9 mouse cellular contexts compared by ENCODE assay signal in the genomic region with DNA sequence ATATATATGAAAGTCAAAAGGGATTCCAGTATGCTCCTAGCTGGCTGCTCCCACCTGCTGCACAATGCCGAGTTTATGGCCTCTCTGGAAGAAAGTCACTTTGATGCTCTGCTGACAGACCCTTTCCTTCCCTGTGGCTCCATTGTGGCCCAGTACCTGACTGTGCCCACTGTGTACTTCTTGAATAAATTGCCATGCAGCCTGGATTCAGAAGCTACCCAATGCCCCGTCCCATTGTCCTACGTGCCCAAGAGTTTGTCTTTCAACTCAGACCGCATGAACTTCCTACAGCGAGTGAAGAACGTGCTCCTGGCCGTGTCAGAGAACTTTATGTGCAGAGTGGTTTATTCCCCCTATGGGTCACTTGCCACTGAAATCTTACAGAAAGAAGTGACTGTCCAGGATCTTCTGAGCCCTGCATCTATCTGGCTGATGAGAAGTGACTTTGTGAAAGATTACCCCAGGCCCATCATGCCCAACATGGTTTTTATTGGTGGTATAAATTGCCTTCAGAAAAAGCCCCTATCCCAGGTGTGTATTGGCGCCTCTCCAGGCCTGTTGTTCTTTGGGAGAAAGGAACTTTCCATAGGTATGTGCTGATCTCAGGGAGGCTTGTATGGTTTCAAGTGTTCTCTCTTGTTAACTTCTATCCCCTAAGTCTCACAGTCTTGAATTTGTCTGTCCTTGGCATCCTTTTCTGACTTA. TPM values are rescaled to one million over a fixed set of nuclear protein-coding genes. Genes with fewer than 3 reads are reported as not detected.
A peak's percentile ranks its signal among the peaks of the same experiment; 100 is the strongest.
DNase-seq lines count a peak whose midpoint lies in the region; ATAC-seq and TF ChIP-seq lines count a peak whose summit lies in the region.
"Had no signal": no experiment of that assay in that cellular context is flagged by ENCODE, and none has a peak within 500 bp of the region (broad histone marks: within the 10 kb centered on the region; RNA-seq: fewer than 3 reads in every experiment).

No protein-coding gene starts in this region.

- no peak overlapping the region for H3K4me3 ChIP-seq in limb, embryonic 10.5 days
- H3K4me3 ChIP-seq in stomach, postnatal 0 days (ENCODE audit: low read depth, low read length), result no peak overlapping the region
- H3K4me3 ChIP-seq: myocyte had no signal

- peaks cover 58% of the 10 kb centered on the region for H3K9me3 ChIP-seq in limb, embryonic 10.5 days (replicated peaks)
- peaks cover 30% of the 10 kb centered on the region for H3K9me3 ChIP-seq in stomach, postnatal 0 days (ENCODE audit: control insufficient read depth, low read length)

- no peaks in the 10 kb centered on the region for H3K4me1 ChIP-seq in limb, embryonic 10.5 days
- H3K4me1 ChIP-seq in stomach, postnatal 0 days (replicated peaks; ENCODE audit: control insufficient read depth, insufficient read depth), result no peaks in the 10 kb centered on the region

- H3K27ac ChIP-seq in limb, embryonic 10.5 days, result no peak overlapping the region
- H3K27ac ChIP-seq in stomach, postnatal 0 days (replicated peaks), result no peak overlapping the region

- H3K36me3 ChIP-seq in limb, embryonic 10.5 days, result no peaks in the 10 kb centered on the region
- no peaks in the 10 kb centered on the region for H3K36me3 ChIP-seq in stomach, postnatal 0 days (ENCODE audit: control insufficient read depth, insufficient read depth, low read length)

- ATAC-seq in stomach, postnatal 0 days (ENCODE audit: low FRiP score, low TSS enrichment), result 0 out of 2 replicates have a peak, but pooled peaks have one; percentile 3
- no peak for ATAC-seq in megakaryocyte-erythroid progenitor cell, adult 5-6 weeks (replicated peaks; ENCODE audit: low FRiP score, low TSS enrichment, poor library complexity, severe bottlenecking)

- no peak for TF ChIP-seq EP300 in stomach, postnatal 0 days (optimal IDR thresholded peaks at IDR 0.05)

- peak; percentile 8 for DNase-seq in embryo, embryonic 10.5 days (ENCODE audit: low spot score)
- DNase-seq in embryo, embryonic 10 days (ENCODE audit: low spot score), result no peak
- peak; percentile 6 for DNase-seq in retina, postnatal 1 day
- no peak for DNase-seq in retina, embryonic 14.5 days (ENCODE audit: low spot score)
- peak; percentile 44 for DNase-seq in limb, embryonic 10.5 days (ENCODE audit: low spot score)
- DNase-seq in stomach, postnatal 0 days (ENCODE audit: low spot score), result no peak
- DNase-seq in ovary, postnatal 14 days (ENCODE audit: low spot score), result no peak

- H3K9ac ChIP-seq in stomach, postnatal 0 days (ENCODE audit: low read length), result no peak overlapping the region

- TF ChIP-seq CTCF in stomach, postnatal 0 days (IDR thresholded peaks at IDR 0.05; ENCODE audit: low read depth), result no peak

- H3K27me3 ChIP-seq in limb, embryonic 10.5 days (ENCODE audit: low read depth, poor library complexity, severe bottlenecking), result no peaks in the 10 kb centered on the region
- H3K27me3 ChIP-seq in stomach, postnatal 0 days (ENCODE audit: control insufficient read depth, insufficient read depth, low read length), result no peaks in the 10 kb centered on the region

- WGBS in limb, embryonic 10.5 days, result 64% methylated on average over 8 of the region's 8 CpGs
- WGBS in stomach, postnatal 0 days, result 58% methylated on average over 8 of the region's 8 CpGs

- H3K4me2 ChIP-seq in stomach, postnatal 0 days (replicated peaks; ENCODE audit: low read depth), result no peak overlapping the region

RNA-seq across cellular contexts. Expression of a gene that starts 0.7 kb away (rescaled TPM):
- 0.13 TPM in 1 of 2 replicates, not detected in the other for polyA plus RNA-seq in limb, embryonic 10.5 days (2016; fragmentation: Nextera tagmentation; extraction: Ambion mirVana)
- 23.6 and 24.8 TPM in 2 replicates for polyA plus RNA-seq in stomach, postnatal 0 days (2015; fragmentation: Nextera tagmentation; extraction: Ambion mirVana)
- total RNA-seq in megakaryocyte-erythroid progenitor cell, adult 5-6 weeks (2014; fragmentation: Nextera tagmentation), result not detected in 2 replicates
- not detected in 2 replicates for total RNA-seq in megakaryocyte-erythroid progenitor cell, adult 5-6 weeks (2017)
- polyA plus RNA-seq: myocyte had no signal

RNA-seq across cellular contexts. Expression of a gene that starts 6.9 kb away (rescaled TPM):
- 8.9 and 10.4 TPM in 2 replicates for polyA plus RNA-seq in limb, embryonic 10.5 days (2016; fragmentation: Nextera tagmentation; extraction: Ambion mirVana)
- 7.2 and 8.2 TPM in 2 replicates for polyA plus RNA-seq in stomach, postnatal 0 days (2015; fragmentation: Nextera tagmentation; extraction: Ambion mirVana)
- total RNA-seq in megakaryocyte-erythroid progenitor cell, adult 5-6 weeks (2014; fragmentation: Nextera tagmentation), result 8.2 and 9.5 TPM in 2 replicates
- 0.99 and 1.8 TPM in 2 replicates for total RNA-seq in megakaryocyte-erythroid progenitor cell, adult 5-6 weeks (2017)
- polyA plus RNA-seq: myocyte had no signal

RNA-seq across cellular contexts. Expression of a gene that starts 12.1 kb away (rescaled TPM):
- polyA plus RNA-seq in limb, embryonic 10.5 days (2016; fragmentation: Nextera tagmentation; extraction: Ambion mirVana), result not detected in 2 replicates
- 0.12 TPM in 1 of 2 replicates, not detected in the other for polyA plus RNA-seq in stomach, postnatal 0 days (2015; fragmentation: Nextera tagmentation; extraction: Ambion mirVana)
- 1.0 TPM in 1 of 2 replicates, not detected in the other for total RNA-seq in megakaryocyte-erythroid progenitor cell, adult 5-6 weeks (2014; fragmentation: Nextera tagmentation)
- total RNA-seq in megakaryocyte-erythroid progenitor cell, adult 5-6 weeks (2017), result not detected in 2 replicates

RNA-seq across cellular contexts. Expression of a gene that starts 14.3 kb away (rescaled TPM):
- polyA plus RNA-seq in limb, embryonic 10.5 days (2016; fragmentation: Nextera tagmentation; extraction: Ambion mirVana), result 1.2 and 1.3 TPM in 2 replicates
- 0.54 and 0.84 TPM in 2 replicates for polyA plus RNA-seq in stomach, postnatal 0 days (2015; fragmentation: Nextera tagmentation; extraction: Ambion mirVana)
- total RNA-seq in megakaryocyte-erythroid progenitor cell, adult 5-6 weeks (2014; fragmentation: Nextera tagmentation), result 0.25 TPM in 1 of 2 replicates, not detected in the other
- 0.05 and 1.9 TPM in 2 replicates for total RNA-seq in megakaryocyte-erythroid progenitor cell, adult 5-6 weeks (2017)

RNA-seq across cellular contexts. Expression of a gene that starts 46.7 kb away (rescaled TPM):
- polyA plus RNA-seq in limb, embryonic 10.5 days (2016; fragmentation: Nextera tagmentation; extraction: Ambion mirVana), result not detected in 2 replicates
- polyA plus RNA-seq in stomach, postnatal 0 days (2015; fragmentation: Nextera tagmentation; extraction: Ambion mirVana), result not detected in 2 replicates
- total RNA-seq in megakaryocyte-erythroid progenitor cell, adult 5-6 weeks (2014; fragmentation: Nextera tagmentation), result 1.5 TPM in 1 of 2 replicates, not detected in the other
- total RNA-seq in megakaryocyte-erythroid progenitor cell, adult 5-6 weeks (2017), result not detected in 2 replicates
- polyA plus RNA-seq: myocyte had no signal

Comparison
In these comparisons a context has a peak if more than half of its experiments do, and no peak if none do; other contexts are left out.
1. DNase-seq: peak in embryo, embryonic 10.5 days (single experiment), retina, postnatal 1 day (single experiment) and limb, embryonic 10.5 days (single experiment); none in embryo, embryonic 10 days (single experiment), retina, embryonic 14.5 days (single experiment), stomach, postnatal 0 days (single experiment) and ovary, postnatal 14 days (single experiment).
2. RNA of a gene that starts 0.7 kb away (polyA plus RNA-seq): 23.6 to 24.8 TPM in stomach, postnatal 0 days; 0.13 TPM in limb, embryonic 10.5 days; every median in the first group is over 10 times any median in the second.